Mouse (Mus musculus) gastrocnemius, adult 8-10 months (tissue): ENCODE measurements around the gene Gm5938. TPM values are rescaled to one million over a fixed set of nuclear protein-coding genes. Genes with fewer than 3 reads are reported as not detected.

ENCODE experiments used
- DNase-seq, 2 experiments: peaks; one replicate each; pipeline ENCODE4 v3.0.0; 2022; ENCODE audit warnings: low spot score in 2 of 2
- total RNA-seq, 4 experiments: library from RNA; stranded (reverse); gene quantifications; 2 replicates each; pipeline ENCODE4 v1.2.4; 2022

The Gm5938 gene
- total RNA-seq: not detected

DNA sequence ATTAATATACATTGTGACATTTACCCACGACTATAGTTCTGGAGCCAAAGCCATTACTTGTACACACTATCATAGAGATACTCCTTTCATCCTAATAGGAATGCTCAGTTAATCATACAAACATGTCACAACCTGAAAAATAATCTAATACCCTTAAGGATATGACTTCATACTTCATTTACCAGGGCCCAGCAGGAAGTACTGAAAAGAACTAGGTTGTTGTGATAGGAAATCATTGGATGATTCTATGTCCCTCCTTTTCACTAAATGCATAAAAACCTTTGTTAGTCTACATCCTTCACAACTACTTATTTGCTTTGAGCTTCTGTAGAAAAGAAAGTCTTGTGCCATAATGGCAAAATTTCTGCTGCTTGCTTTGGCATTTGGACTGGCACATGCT, at the start of gene Gm5938:
Gene Gm5938, plus strand, starts transcription at position 301 of the 400 bp plus-strand sequence.
- no peak for DNase-seq

- no peak for DNase-seq
These were observed 34.0 kb upstream of the Gm5938 start, which contains the start of gene Obp1a for GRCm38 (mm10) chrX:78091274-78091673. Gene Obp1a, minus strand, starts transcription at chrX:78091374.

Other genes with a start within 250 kb of the Gm5938 start
- not detected for gene 5430402E10Rik, start 200.4 kb upstream of the Gm5938 start, total RNA-seq
- gene Obp1a, start 34.1 kb upstream of the Gm5938 start, total RNA-seq: not detected
- gene Obp1b, start 61.3 kb downstream of the Gm5938 start, total RNA-seq: not detected
- gene Gm14743, start 120.5 kb downstream of the Gm5938 start, total RNA-seq: not detected
- not detected for gene 4930480E11Rik, start 244.2 kb downstream of the Gm5938 start, total RNA-seq